Mouse (Mus musculus) hindbrain, embryonic 13.5 days (tissue): ENCODE results near the gene Lmo1. TPM values are rescaled to one million over a fixed set of nuclear protein-coding genes. Genes with fewer than 3 reads are reported as not detected.
"Not testable (repeated sequence)": the region's sequence is repeated elsewhere in the genome, so short reads cannot be mapped to it uniquely, and the experiment has no call there.

Experiments used
- ATAC-seq: fragments of 200-750 bp; cut with Nextera tagmentation; 2 replicates; pipeline ENCODE4 v1.8.0; 2017; ENCODE audit warnings: moderate TSS enrichment; ENCODE audit not compliant: low FRiP score
- H3K27ac ChIP-seq: fragments of 300-500 bp; sonication (generic); 2 replicates; pipeline ENCODE4 v1.5.1; 2015; ENCODE audit warnings: inconsistent platforms, mild to moderate bottlenecking, moderate library complexity
- H3K27me3 ChIP-seq: fragments of 300-500 bp; sonication (generic); 2 replicates; pipeline ENCODE4 v1.6.1; 2015; ENCODE audit warnings: mild to moderate bottlenecking, inconsistent platforms
- H3K36me3 ChIP-seq: fragments of 300-500 bp; sonication (generic); 2 replicates; pipeline ENCODE4 v1.6.1; 2015; ENCODE audit warnings: mild to moderate bottlenecking, inconsistent platforms
- H3K4me1 ChIP-seq: fragments of 300-500 bp; sonication (generic); replicated peaks from 2 replicates; pipeline ENCODE4 v1.6.1; 2015; ENCODE audit warnings: inconsistent platforms
- H3K4me2 ChIP-seq: fragments of 300-500 bp; sonication (generic); 2 replicates; pipeline ENCODE4 v1.6.1; 2015; ENCODE audit warnings: inconsistent platforms, mild to moderate bottlenecking, moderate library complexity
- H3K4me3 ChIP-seq: fragments of 300-500 bp; sonication (generic); 2 replicates; pipeline ENCODE4 v1.5.1; 2015; ENCODE audit warnings: mild to moderate bottlenecking, inconsistent platforms
- H3K9ac ChIP-seq: fragments of 300-500 bp; sonication (generic); 2 replicates; pipeline ENCODE4 v1.6.1; 2015; ENCODE audit warnings: mild to moderate bottlenecking, inconsistent platforms
- H3K9me3 ChIP-seq: fragments of 300-500 bp; sonication (generic); 2 replicates; pipeline ENCODE4 v1.6.1; 2016; ENCODE audit warnings: inconsistent platforms
- WGBS: fragments of 180-500 bp; shearing (Covaris S2); methylation state at CpG from one replicate; pipeline ENCODE4 v1.1.7; 2015; 5-methylcytosine and 5-hydroxymethylcytosine counted together
- polyA plus RNA-seq: library from polyadenylated mRNA; unstranded; fragments of >200 nt; fragmentation: Nextera tagmentation; extraction: Ambion mirVana; gene quantifications from 2 replicates; pipeline ENCODE4 v1.2.1, GENCODE M21; 2015

The Lmo1 gene
- polyA plus RNA-seq, 1 experiment from 2014 or later, result 42.8 TPM

DNA sequence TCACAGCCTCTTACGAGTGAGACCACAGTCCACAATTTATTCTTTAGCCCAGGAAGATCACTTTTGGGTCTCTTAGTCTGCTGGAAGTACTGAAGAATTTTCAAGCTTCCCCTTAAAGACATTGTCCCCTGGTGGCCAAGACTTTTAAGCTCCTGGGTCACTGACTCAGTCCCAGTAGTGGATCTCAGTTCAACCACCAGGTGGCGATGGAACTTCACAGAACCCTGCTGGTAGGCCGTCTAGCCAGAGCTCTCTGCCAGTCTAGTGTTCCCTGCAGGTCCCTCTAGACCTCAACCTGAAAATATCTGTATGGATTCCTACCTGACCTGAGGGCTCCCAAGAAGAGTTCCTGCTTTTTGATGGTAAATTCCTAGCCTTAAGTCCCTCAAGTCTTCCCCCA lies 35.6 kb downstream of the Lmo1 start:
- peak; percentile 67; the same call in 1 of the 2 replicates for ATAC-seq
- H3K4me3 ChIP-seq, result no peak overlapping the region
- H3K36me3 ChIP-seq, result no peaks in the 10 kb centered on the region
- H3K27me3 ChIP-seq, result peaks cover 19% of the 10 kb centered on the region; the same call in 1 of the 2 replicates
- no peaks in the 10 kb centered on the region for H3K9me3 ChIP-seq
- H3K4me2 ChIP-seq, result no peak overlapping the region
- WGBS, result 9% methylated on average over 3 of the region's 3 CpGs
- peaks cover 27% of the 10 kb centered on the region for H3K4me1 ChIP-seq
- no peak overlapping the region for H3K9ac ChIP-seq
- no peak overlapping the region for H3K27ac ChIP-seq

- H3K27me3 ChIP-seq, result peaks cover 12% of the 10 kb centered on the region; the same call in 1 of the 2 replicates
- peaks cover 11% of the 10 kb centered on the region for H3K4me1 ChIP-seq
- H3K36me3 ChIP-seq, result no peaks in the 10 kb centered on the region
- no peak overlapping the region for H3K4me3 ChIP-seq
- no peak overlapping the region for H3K4me2 ChIP-seq
- H3K27ac ChIP-seq, result no peak overlapping the region
- H3K9me3 ChIP-seq, result no peaks in the 10 kb centered on the region
- no peak overlapping the region for H3K9ac ChIP-seq
- no peak for ATAC-seq
- 88% methylated on average over 8 of the region's 8 CpGs for WGBS
These were observed 37.6 kb downstream of the Lmo1 start for GRCm38 (mm10) chr7:109137441-109137840.

- 74% methylated on average over 2 of the region's 2 CpGs for WGBS
- Histone ChIP-seq H3K9me3 (no peaks in the 10 kb centered on the region), H3K4me2 (no peak overlapping the region), H3K4me1 (peaks cover 8% of the 10 kb centered on the region; the same call in 1 of the 2 replicates), H3K27me3 (no peaks in the 10 kb centered on the region), H3K9ac (no peak overlapping the region), H3K4me3 (no peak overlapping the region), H3K27ac (no peak overlapping the region), H3K36me3 (no peaks in the 10 kb centered on the region)
- ATAC-seq, result no peak
These were observed 43.4 kb downstream of the Lmo1 start for GRCm38 (mm10) chr7:109131565-109131964.

DNA sequence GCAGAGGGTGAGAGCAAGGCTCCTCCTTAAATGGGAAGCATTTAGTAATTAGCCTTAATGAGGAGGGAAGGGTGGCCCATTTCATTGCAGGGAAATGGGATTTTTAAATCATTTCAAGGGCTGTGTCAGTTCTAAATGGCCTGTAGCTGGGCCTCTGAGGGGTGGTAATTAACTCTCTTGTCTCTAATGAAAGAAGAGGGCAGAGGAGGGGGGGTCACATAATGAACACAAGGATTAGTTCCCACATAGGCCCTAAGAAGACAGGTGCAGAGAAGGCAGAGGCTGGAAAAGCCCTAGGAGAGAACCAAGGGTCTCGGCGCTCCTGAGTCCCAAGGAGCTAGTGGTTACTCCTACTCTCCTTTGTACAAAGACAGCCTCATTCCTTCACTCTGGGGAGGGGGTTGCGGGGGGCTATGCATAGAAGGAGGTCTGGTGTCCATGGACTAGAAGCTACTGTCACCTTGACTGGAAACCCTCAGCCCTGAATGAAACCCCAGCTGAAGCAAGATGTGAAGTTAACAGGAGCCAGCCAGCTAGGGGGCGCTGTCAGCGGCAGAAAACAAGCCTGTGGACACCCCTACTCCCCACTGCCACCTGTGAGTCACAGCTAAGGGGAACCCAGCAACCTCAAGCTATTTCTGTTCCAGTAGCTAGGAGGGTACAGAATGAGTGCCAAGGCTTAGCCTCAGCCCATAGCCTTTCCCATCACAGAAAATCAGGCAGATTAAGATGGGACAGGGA lies 44.9 kb downstream of the Lmo1 start:
- H3K4me2 ChIP-seq, result no peak overlapping the region
- H3K36me3 ChIP-seq, result no peaks in the 10 kb centered on the region
- no peaks in the 10 kb centered on the region for H3K9me3 ChIP-seq
- H3K4me3 ChIP-seq, result no peak overlapping the region
- WGBS, result 72% methylated on average over 5 of the region's 5 CpGs
- 0 out of 2 replicates have a peak, but pooled peaks have one; percentile 39 for ATAC-seq
- H3K9ac ChIP-seq, result no peak overlapping the region
- no peak overlapping the region; the same call in 1 of the 2 replicates for H3K27ac ChIP-seq
- H3K4me1 ChIP-seq, result peaks cover 8% of the 10 kb centered on the region; the same call in 1 of the 2 replicates
- no peaks in the 10 kb centered on the region for H3K27me3 ChIP-seq

DNA sequence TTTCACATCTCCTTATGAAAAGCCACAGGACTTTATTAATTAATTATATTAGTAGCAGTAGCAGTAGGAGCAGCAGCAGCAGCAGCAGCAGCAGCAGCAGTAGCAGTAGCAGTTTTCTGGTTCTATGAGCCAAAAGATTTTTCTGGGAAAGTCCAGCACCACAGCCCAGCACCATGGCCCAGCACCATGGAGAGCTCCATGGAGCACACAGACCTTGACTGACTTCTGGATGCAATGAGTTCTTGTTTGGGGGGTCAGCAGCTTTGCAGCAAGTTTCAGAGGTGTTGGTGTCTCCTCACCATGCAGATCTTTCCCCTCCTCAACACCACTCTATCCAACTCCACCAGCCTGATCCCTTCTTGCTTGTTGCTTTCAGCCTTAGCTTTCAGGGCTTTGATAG lies 45.6 kb downstream of the Lmo1 start:
- Histone ChIP-seq H3K36me3 (no peaks in the 10 kb centered on the region), H3K27ac (no peak overlapping the region), H3K9me3 (no peaks in the 10 kb centered on the region), H3K9ac (no peak overlapping the region), H3K4me2 (no peak overlapping the region), H3K27me3 (0 out of 2 replicates have a peak, but pooled peaks cover 2% of the 10 kb centered on the region), H3K4me1 (peaks cover 8% of the 10 kb centered on the region; the same call in 1 of the 2 replicates), H3K4me3 (no peak overlapping the region)
- ATAC-seq, result no peak

GRCm38 (mm10) chr7:109115929-109116328 lies 59.1 kb downstream of the Lmo1 start:
- 36% methylated on average over 4 of the region's 4 CpGs for WGBS
- Histone ChIP-seq H3K9ac (no peak overlapping the region), H3K4me1 (peaks cover 21% of the 10 kb centered on the region), H3K4me2 (no peak overlapping the region), H3K4me3 (no peak overlapping the region), H3K27me3 (no peaks in the 10 kb centered on the region), H3K36me3 (no peaks in the 10 kb centered on the region), H3K27ac (peak overlapping the region; percentile 76), H3K9me3 (no peaks in the 10 kb centered on the region)
- peak; percentile 60; the same call in 1 of the 2 replicates for ATAC-seq

- 8% methylated on average over 1 of the region's 4 CpGs for whole genome bisulfite sequencing
- not testable (repeated sequence) for H3K4me3 ChIP-seq, H3K27me3 ChIP-seq, H3K36me3 ChIP-seq, H3K4me2 ChIP-seq, H3K9me3 ChIP-seq, H3K9ac ChIP-seq
- H3K27ac ChIP-seq, result peak overlapping the region; percentile 76
- peak; percentile 71 for ATAC-seq
- H3K4me1 ChIP-seq, result peaks cover 26% of the 10 kb centered on the region
These were observed 59.5 kb downstream of the Lmo1 start for GRCm38 (mm10) chr7:109115488-109115887.

- WGBS, result 10% methylated on average over 10 of the region's 10 CpGs
- peaks cover 29% of the 10 kb centered on the region for H3K4me1 ChIP-seq
- no peak overlapping the region for H3K9ac ChIP-seq
- H3K9me3 ChIP-seq, result no peaks in the 10 kb centered on the region
- no peaks in the 10 kb centered on the region for H3K36me3 ChIP-seq
- peak overlapping the region; percentile 72 for H3K27ac ChIP-seq
- H3K4me2 ChIP-seq, result 0 out of 2 replicates have a peak overlapping the region, but pooled peaks have one; percentile 5
- H3K27me3 ChIP-seq, result no peaks in the 10 kb centered on the region
- no peak overlapping the region for H3K4me3 ChIP-seq
- ATAC-seq, result peak; percentile 78
These were observed 60.1 kb downstream of the Lmo1 start for GRCm38 (mm10) chr7:109114950-109115349.

DNA sequence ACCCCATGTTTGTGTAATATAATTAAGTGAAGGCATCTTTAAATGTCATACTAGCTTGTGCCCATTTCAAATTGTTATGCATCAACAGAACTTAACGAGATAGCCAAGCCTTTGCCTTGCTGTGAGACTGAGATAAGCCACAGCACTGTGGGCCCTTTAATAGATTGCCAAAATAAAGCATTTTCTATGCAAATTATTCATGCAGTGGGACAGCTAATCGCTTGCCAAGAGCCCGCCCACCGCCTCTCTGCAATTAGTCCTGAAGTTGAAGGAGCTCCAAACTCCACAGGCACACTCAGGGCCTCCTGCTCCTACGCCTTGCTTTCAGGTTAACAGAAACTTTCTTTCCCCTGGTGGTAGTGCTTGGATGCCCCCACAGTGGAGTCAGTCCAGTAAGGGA lies 64.0 kb downstream of the Lmo1 start:
- Histone ChIP-seq H3K4me2 (no peak overlapping the region), H3K27me3 (no peaks in the 10 kb centered on the region), H3K4me3 (no peak overlapping the region), H3K9ac (no peak overlapping the region), H3K27ac (no peak overlapping the region), H3K36me3 (no peaks in the 10 kb centered on the region), H3K9me3 (no peaks in the 10 kb centered on the region), H3K4me1 (peaks cover 25% of the 10 kb centered on the region)
- WGBS, result 43% methylated on average over 5 of the region's 5 CpGs
- ATAC-seq, result peak; percentile 12

DNA sequence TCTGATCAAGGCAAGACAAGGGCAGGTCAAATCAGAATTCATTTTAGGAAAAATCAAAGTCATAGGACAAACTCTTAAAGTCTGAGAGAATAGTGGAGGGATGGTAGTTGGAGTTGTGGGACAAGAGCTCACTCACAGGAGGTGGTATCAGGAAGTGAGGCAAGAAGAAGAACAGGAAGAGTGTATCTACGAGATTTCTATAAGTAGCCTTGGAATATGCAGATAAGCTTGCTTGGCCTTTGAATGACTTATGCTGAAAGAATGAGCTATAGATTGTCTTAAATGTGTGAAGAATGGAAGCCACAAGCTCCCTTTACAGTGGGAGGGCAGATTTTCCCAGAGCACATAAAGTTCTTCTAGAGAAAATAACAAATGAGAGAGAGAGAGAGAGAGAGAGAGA lies 70.1 kb downstream of the Lmo1 start:
- H3K9me3 ChIP-seq, result no peaks in the 10 kb centered on the region
- H3K36me3 ChIP-seq, result no peaks in the 10 kb centered on the region
- H3K4me3 ChIP-seq, result no peak overlapping the region
- WGBS, result 70% methylated on average over 1 of the region's 1 CpGs
- H3K27ac ChIP-seq, result no peak overlapping the region
- no peak overlapping the region for H3K9ac ChIP-seq
- no peaks in the 10 kb centered on the region for H3K4me1 ChIP-seq
- H3K4me2 ChIP-seq, result no peak overlapping the region
- no peak for ATAC-seq
- 0 out of 2 replicates have a peak, but pooled peaks cover 3% of the 10 kb centered on the region for H3K27me3 ChIP-seq

DNA sequence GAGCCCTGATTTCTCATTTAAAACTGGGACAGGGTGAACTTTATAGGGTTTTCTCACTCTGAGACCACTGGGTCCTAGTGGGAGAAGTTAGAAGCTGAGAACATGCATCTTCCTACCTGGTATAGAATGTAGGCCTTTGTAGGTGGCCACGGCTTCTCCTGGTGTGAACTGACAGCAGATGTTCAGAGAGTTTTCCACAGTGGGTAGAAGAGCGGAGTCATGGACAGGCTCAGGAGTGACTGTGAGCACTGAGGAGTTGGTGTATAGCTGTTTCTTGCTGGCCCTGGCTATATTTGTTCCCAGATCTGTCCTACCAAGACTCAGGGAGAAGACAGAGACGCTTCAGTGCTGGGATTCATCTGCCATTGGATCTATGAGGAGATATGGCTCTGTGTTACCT lies 73.8 kb downstream of the Lmo1 start:
- WGBS, result 93% methylated on average over 3 of the region's 3 CpGs
- no peaks in the 10 kb centered on the region for H3K9me3 ChIP-seq
- H3K4me1 ChIP-seq, result no peaks in the 10 kb centered on the region
- no peak overlapping the region for H3K4me3 ChIP-seq
- no peak for ATAC-seq
- H3K27me3 ChIP-seq, result 0 out of 2 replicates have a peak, but pooled peaks cover 3% of the 10 kb centered on the region
- no peaks in the 10 kb centered on the region for H3K36me3 ChIP-seq
- H3K9ac ChIP-seq, result no peak overlapping the region
- no peak overlapping the region for H3K4me2 ChIP-seq
- H3K27ac ChIP-seq, result no peak overlapping the region

DNA sequence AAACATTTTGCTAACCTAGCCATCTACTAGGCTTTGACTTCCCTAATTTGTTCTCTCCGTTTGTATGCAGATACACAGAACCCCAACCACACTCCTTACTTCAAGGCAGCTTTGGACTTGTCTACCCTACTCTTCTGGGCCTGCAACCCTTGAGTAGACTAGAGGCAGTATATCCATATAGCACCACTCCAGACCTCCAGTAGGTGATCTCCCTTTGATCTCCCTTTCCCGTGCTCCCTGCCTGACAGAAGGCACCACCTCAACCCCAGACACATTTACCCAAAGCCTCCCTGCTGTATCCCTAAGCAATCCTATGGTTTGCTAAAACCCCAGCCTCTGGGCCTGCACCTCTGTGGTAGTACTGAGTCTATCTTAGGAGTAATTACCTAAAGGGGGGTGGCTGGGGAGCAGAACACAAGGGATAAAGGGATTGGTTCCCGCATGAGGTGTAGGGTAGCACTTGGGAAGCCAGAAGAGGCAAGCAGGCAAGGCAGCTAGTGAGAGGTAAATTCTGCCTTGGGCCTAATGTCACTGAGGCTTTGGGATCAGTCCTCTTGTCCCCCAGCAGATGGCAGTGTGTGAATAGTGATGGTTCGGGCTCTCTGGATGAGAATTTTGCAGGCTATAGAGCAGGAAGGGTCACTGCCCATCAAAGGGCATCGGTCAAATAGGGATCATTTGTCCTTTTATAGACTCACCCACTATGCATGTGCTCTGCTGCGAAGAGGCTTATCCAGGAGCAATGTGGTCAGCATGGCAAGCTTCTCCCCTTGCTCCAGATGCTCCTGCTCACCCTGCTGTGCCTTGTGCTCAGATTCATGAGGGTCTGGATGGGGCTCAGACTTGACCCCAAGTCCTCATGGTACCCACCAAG lies 76.6 kb downstream of the Lmo1 start:
- no peaks in the 10 kb centered on the region for H3K27me3 ChIP-seq
- H3K4me1 ChIP-seq, result no peaks in the 10 kb centered on the region
- no peak overlapping the region for H3K27ac ChIP-seq
- H3K9ac ChIP-seq, result peak overlapping the region; percentile 36; the same call in 1 of the 2 replicates
- whole genome bisulfite sequencing, result 28% methylated on average over 6 of the region's 6 CpGs
- H3K9me3 ChIP-seq, result no peaks in the 10 kb centered on the region
- peak; percentile 61 for ATAC-seq
- H3K36me3 ChIP-seq, result no peaks in the 10 kb centered on the region
- no peak overlapping the region for H3K4me2 ChIP-seq
- no peak overlapping the region for H3K4me3 ChIP-seq
